Mouse (Mus musculus): ENCODE data around the gene Tnfsf15.

Gene Tnfsf15

DNA sequence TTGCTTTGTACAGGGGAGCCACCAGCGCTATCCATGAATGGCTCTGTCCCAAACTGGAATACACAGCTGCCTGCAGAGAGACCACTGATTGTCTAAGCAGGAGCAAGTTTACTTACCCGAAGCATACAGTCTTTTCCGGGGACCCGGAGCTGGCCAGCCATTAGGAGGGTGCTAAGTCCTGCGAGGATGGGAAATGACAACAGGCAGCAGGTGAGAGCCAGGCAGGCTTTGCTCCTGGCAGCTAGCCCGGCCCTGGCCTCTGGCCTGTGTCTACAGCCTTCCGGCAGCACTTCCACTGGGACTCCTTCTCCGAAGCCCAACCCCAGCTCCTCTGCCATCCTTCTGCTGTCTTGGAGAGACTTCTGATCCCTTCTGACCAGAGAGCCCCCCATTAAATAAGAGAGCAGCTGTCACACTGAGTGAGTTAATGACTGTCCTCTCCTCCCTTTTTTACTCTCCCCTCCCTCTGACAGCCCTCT is at the start of gene Tnfsf15:
TSS of gene Tnfsf15 (minus strand) at position 421 of the 479 bp plus-strand sequence.
- no peak for DNase-seq

DNA sequence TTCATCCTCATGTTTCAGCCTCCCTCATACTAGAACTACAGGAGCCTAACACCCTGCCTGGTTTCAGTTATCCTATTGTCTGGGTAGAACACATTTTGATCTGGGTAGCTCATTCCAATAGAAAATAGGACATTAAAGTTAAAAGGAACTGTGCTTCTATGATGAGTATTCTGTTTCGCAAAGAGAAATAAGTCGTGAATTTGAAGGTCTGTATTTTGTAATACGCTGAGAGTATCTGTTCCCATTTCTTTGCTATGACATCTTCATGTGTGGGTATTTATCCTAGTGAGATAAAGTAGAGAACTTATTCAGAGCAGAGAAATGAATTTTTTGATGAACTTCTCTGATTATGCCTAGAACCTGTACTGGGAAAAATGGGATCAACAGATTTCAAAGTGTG is 47.4 kb upstream of the Tnfsf15 start:
- DNase-seq = no peak

DNA sequence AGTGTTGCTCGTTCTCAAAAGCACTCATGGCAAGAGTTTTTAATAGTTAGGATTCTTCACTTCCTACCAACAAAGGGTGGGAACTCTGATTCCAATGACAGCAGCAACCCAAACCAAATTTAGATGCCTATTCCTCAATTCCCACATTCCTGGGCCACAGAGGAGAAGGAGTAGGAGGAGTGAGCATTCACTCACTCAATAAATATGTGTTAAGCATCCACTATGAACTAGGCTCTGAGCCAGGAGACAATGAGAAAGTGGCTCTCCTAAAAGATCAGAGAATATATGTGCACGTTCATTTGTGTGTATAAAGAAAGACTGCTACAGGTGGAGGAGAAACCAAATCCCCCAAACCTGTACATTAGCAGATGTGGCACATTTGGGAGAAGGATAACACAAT is 40.6 kb upstream of the Tnfsf15 start:
- DNase-seq = no peak

DNA sequence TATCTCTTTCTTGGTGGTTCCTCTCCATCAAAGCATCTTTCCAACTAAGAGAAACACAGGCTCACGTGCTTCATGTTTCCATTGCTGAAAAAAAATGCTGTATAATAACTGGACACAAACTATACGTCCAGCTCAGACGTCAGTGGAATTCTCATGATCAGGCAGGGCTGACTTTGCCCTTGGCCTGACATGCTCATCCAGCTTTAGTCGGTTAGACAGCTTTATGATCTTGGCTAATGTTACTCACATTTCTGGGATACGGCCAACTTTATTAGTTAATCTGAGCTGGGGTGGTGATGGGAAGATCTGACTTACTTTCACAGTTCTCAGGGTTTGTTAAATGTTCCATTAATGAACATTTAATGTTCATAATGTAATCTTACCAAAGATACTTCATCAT is 38.9 kb upstream of the Tnfsf15 start:
- DNase-seq = no peak

DNA sequence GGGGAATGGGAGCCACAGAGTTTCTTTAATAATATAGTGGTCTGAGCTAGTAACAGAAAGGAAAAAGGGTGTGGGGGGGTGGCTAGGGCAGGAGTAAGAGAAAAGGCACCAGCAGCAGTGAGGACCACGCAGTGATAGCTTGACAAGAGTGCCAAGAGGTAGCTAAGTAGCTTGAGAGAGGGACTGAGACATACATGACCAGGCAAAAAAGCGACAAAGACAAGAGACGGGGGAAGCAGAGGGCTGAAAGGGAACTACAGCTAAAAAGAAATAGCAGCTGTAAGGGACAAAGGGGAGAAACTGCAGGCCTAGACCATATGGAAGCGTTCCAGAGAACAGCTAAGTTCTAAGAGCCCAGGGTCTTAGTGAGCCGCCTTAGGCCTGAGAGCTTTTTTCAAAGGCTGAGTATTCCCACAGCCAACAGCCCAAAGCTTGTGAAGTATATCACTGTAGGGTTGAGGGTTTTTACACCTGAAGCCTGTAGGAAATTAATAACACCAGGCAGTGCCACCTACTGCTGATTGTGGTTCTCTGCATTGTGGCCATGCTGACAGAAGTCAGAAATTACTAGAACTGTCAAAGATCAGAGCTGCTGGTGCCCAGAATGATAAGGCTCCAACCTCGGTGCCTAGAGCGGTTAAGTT is 38.2 kb upstream of the Tnfsf15 start:
- no peak for DNase-seq

DNA sequence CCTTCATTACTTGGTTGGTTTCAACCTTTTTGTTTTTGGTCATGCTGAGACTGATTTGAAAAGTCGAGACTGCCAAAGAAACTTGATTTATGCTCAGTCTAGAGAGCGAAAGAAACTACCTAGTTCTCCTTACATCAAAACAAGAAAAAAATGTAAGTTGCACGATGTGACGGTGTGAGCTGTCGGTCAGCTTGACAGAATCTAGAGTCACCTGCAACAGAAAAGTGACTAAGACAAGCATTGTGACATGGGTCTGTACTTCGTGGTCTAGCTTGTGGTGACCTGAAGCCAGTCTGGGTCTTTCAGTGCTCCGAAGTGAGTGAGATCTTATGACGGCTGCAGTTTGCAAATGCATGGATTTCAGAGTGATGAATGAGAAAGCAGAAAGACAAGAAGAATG is 32.3 kb upstream of the Tnfsf15 start:
- DNase-seq = no peak

DNA sequence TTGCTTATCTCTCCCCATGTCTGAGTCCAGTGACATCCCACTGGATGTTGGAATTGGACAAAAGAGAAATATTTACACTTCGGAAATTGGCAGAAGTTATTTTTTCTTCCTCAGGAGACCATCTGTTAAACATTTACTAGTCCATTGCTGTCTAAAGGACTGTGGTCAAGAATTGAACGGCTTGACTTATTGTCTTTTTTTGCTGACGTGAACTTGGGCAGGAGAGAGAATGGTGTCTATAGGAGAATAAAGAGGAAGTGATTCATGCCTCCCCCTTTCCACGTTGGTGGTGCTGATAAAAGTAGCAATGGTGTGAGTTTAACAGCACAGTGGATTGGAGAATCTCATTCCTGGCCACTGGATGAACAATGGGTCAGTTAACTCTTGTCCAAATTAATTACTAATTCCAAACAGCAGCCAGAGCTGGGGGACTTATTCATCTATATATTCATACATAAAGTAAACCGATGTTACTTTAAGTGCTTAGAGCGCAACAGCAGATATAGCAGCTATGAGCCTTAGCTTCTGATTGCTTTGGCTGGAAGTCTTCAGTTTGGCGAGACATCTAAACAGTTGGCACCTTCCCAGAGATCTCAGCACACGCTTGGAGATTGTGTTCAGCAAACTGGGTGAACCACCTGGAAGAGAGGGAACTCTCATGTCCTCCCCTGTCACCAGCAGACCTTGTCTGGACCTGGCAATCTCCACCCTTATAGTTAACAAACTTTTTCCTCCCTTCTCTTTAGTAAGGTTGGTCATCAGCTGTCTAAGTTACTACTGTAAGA is 28.6 kb upstream of the Tnfsf15 start:
- no peak for DNase-seq

DNA sequence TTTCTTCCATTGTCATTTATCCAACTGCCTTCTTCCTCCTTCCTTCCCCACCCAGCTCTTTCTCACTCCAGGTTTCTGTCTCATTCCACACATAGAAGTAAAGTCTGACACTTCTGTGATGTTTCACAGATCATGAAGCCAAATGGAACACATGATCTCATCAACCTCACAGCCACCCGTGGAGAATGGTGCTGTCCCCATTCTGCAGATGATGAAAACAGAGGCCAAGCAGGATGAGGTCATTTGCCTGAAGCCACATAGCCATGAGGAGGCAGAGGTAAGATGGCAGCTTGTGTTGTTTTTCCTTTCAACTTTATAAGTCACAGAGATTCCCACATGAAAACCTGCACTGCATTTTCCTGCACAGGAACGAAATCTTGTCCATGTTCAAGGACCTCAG is 27.6 kb upstream of the Tnfsf15 start:
- no peak for DNase-seq

DNA sequence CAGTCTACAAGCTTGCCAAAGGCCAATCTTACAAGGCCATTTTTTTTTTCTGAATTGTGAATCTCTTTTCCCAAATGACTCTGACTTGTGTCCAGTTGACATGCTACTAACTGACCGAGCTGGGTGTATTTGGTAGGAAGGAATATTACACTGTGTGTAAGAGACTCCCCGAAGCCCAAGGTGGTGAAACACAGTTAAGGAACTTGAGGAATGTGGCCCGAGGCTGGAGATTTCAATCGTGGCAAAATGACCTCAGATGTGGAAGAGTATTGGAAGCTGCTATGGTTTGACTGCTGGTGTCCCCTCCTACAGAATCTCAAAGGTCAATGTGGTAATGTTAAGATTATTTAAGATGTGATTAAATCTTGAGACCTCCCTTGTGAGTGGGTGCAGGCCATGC is 26.4 kb upstream of the Tnfsf15 start:
- no peak for DNase-seq

DNA sequence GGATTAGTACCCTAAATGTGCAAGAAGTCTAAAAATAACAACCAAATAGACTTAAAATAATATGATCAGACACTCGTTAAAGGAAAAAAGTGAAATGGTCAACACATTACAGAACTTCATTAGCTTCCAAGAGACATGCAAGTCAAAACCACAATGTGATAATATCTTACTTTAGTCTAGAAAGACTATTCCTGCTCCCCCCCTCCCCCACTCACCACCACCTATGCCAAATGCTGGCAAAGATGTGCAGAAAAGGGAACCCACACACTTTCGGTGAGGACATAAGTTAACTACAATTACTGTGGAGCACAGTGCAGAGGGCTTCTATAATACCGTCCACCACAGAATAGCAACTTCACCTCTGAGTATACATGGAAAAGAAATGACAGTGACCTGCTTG is 24.2 kb upstream of the Tnfsf15 start:
- DNase-seq = no peak

DNA sequence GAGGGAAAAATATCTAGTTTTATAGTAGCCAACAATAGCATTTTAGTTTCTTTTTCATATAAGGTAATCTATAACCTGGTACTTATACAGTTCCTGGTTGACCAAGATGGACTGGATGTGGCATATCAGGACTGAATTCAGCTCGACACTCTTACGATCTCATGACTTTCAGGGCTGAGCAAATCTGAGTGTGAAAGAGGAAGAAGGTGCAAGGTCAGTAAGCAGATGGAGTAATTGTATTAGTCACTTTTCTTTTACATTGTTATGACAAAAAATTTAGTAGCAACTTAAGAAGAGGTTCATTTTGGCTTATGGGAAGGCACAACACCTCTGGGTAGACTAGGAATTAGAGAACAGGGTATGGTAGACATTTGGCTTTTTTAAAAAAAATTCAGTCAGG is 20.1 kb upstream of the Tnfsf15 start:
- DNase-seq = no peak

DNA sequence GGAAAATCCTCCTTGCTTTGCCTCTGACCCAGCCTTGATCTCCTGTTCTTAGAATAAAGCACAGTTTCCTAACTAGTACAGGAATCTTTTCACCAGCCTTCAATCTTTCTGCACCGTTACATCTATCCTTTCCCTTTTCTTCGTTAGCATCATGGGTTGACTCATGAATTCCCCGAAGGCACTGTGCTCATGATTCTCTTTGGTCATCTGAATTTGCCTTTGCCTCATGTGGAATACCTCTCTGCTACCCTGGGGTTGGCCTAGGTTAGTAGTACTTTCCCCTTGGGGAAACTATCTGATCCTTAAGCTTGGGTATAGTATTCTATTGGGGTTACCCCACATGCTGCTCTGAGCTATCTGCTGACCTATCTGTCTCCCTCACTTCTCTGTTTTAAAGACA is 15.0 kb upstream of the Tnfsf15 start:
- DNase-seq = no peak

DNA sequence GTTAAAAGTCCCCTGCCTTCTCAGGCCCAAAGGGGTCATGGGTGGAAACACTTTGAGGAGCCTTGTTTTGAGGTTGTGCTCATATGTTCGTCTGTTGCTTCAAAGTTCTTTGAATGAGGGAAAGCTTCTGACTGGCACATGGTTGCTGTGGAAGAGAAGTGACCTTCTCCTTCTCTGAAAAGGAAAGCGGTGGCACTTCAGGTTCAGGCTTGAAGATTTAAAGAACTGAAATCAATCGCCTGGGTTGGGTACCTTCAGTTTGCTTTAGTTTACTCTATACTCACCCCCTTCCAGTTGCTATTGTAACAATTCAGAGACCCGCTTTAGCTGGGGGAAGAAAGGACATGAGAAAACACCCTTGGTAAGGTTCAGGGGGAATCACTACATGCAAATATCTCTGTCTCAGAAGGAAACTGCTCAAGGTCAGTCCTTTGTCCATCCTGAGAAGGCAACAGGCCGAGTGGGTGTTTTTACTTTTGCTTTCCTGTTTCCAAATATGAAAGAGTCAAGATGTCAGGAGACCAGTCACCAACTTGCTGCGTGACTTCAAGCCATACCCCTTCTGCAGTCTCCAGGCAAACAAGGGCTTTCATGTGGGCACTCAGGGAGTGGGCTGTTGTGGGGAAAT is 12.7 kb upstream of the Tnfsf15 start:
- no peak for DNase-seq

DNA sequence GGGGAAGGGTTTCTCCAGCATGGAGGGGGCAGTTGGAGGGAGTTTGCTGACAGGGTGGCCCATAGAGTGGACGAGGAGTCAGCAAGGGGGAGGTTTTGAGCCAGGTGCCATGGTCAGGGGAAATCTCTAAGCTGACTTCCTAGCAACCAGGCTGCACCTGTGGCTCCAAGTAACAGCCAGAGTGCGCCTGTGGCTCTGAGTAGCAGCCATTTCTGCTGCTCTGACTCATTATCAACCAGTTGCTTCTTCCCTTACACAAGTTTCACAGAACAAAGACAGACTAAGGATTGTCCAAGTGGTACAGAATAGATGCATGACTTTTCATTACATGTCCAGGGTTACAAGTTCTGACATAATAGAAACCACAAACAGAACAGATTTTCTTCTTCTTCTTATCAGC is 11.2 kb upstream of the Tnfsf15 start:
- no peak for DNase-seq

DNA sequence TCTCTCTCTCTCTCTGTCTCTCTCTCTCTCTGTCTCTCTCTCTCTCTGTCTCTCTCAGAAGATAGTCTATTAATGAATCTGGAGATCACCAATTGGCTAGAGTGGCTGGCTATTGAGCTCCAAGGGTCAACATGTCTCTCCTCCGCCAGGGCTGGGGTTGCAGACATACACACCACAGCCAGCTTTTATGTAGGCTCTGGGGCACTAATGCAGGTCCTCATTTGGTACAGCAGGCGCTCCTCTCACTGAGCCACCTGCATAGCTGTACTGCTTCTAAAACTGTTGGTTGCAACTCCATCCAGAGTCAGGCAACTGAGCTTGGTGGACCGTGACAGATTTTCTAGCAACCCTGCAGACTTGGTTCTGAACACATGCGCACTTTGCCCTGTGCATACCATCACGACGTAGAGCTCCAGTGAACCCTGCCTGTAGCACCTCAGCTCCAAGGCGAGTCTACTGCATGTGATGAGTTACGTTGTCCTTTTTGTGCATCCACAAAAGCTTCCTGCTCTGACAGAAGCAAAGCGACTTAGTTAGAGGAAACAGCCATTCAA is 9.6 kb upstream of the Tnfsf15 start:
- no peak for DNase-seq

DNA sequence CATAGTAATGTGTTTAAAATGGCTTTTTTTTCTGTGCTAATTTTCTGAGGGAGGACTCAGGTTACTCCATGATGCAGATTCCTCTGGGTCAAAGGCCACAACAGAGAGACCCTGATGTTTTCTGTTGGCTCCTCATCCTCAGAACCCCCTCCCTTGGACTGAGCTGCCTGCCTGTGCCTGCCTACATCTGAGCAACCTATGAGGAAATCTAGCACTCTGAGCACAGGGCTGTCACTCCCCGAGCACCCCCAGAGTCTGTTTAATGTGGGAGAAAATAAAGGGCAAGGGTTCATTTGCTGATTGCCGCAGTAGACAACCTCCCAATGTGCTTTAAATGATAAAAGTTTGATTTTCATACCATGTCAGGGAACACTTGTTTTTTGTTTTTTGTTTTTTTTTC is 8.9 kb upstream of the Tnfsf15 start:
- no peak for DNase-seq

DNA sequence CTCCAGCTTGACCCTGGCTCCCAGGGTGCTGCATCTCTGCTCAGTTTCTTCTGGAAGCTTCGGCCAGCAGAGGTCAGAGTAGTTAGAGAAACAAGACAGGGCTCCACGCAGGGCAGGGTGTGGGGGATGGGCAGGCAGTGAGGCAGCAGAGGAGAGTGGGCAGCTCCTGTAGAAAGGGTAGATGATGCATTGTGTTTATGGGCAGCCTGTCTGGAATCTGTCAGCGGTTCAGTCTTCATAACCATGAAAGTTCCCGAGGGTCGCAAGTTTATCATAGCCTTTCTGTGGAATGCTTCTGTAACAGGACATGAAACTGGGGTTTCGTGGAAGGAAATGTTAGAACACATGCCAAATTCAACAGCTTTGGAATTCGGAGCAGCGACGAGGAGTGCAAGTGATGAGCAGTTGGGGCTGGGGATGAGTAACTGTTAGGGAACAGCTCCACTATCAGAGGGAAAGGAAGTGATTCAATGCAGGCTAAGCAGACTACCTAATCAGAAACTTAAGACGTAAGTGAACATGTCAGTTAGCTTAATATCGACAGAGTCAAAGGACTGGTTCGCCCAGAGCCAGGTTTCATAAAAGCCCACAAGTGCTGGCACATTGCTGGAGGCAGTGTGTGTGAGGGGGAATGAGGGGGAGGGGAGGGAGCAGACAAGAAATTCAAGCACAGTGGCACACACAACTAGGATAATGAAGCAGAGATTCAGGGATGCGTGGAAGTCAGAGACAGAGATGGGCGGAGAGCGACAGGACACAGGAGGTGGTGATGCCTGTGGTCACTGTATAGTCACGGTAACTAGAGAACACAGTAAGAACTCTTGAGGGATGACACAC is 8.0 kb upstream of the Tnfsf15 start:
- DNase-seq = no peak

DNA sequence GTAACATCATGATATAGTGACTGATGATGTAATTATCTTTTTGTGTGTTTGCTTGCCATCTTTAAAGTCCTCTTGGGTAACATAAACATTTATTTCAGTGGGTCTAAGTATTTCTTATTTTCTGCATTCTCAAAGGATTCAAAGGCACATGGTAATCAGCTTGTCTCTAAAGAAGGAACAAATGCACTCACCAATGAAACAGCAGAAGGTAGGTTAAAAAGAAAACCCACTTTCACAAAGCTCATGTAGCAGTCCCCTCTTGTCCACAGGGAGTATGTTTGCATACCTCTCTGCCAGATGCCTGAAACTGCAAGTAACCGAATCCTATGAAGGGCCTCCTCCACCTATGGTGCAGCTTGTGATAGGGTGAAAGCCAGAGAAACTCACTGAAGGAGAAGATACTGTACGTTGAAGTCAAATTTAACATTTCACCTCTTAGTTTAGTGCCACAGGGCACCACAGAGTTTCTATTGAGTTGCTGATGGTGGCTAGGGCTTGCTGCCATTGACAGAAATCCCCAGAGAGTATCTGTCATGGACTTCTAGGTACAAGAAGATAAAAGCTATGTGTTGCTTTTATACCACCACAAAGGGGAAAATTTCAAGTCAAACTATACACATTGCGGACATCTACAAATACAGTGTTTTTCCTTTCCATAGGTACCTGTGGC is 3.3 kb upstream of the Tnfsf15 start:
- DNase-seq = no peak

DNA sequence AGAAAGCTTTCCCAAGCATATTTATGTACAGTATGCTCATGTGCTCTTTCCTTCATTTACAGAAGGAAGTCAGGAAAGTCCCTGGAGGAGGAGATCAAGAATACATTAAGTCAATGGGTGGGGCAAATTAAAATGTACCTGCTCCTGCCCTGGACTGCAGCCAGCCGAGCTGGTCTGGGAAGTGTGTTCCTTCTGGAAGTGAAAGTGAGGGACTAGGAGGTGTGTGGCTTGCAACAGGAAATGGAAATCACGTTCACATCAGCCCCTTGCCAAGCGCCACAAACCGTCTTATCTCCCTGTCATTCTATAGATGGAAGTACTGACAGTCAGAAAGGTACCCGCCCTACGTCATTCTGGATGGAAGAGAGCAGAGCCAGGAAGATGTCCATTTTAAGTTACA is 358 bp upstream of the Tnfsf15 start:
- DNase-seq = no peak

DNA sequence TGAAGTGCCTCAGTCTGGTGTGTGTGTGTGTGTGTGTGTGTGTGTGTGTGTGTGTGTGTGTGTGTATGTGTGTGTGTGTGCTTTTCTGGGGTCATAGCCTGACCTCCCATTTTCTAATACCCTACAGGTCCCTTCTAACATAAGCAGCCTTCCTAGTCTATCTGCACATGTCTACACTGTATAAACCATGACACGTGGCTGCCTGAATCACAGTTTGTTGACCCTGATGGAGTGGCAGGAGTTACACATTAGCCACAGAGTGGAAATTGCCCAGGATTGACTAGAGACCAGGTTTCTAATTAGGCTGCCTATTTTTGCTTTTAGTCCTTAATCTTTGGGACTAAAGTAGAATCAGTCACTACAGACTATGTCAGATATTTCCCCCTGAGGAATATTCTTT is 1.3 kb downstream of the Tnfsf15 start:
- DNase-seq = no peak

DNA sequence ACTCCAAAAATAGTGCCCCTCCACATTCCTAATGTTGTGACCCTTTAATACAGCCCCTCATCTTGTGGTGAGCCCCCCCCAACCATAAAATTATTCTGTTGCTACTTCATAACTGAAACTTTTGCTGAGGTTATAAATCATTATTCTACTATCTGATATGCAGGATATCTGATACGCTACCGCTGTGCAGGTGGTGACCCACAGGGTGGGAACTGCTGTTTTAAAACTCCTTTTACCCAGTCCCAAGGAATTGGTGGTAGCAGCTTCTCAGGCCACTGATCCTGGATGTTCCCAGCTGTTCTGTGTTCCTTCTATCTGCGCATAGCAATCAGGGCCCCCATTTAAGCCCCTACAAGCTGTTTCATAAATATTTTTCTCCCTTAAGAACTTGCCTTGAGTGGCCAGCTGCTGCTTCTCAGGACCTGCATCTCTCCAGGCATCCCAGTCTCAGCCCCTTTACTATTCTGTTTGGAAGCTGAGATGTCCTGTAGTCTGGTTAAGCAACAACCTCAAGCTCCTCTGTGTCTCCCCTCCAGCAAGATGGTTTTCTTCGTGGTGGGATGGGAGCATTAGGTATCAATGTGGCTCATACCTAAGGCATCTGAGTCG is 2.0 kb downstream of the Tnfsf15 start:
- no peak for DNase-seq

DNA sequence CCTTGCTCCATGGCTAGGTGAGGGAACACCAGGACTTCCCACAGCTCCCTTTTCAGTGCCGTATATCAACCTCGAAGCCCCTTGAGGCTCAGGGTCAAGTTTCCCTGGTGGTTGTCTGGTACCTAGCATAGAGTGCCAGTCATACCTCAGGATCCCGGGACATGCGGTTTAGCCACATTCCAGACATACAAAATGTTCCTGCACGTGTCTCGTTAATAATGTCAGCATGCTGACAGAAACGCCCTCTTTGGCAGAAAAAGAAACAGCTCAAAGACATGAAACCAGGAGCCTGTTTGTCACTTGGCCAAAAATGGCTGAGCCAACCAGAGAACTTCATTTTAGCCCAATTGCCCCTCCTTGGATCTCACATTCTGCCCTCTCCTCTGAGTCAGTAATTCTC is 2.8 kb downstream of the Tnfsf15 start:
- DNase-seq = no peak
